Mouse (Mus musculus): ENCODE measurements around the gene Gm20388.
A peak's percentile ranks its signal among the peaks of the same experiment; 100 is the strongest.

Gm20388 gene

DNA sequence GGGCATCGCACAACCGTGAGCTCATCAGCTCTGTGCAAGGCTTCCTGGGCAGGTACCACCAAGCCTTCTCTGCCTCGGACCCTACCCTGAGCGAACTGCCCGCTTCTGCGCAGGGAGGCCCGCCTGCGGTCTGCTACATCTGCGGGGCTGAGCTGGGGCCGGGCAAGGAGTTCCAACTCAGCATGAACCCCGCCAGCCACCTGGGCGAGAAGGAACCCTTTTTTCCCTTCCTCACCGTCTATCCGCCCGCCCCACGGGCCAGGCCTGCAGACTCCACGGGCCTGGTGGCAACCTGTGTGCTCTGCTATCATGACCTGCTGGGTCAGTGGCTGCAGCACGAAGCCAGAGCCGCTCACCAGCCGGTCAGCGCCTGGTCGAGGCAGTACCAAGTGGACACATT is 319.4 kb downstream of the Gm20388 start:
- no peak for DNase-seq (ENCODE audit: low spot score)

- DNase-seq (ENCODE audit: low spot score), result no peak
Observed at GRCm38 (mm10) chr8:120230715-120231614, 320.3 kb downstream of the Gm20388 start.

- peak; percentile 67 for DNase-seq (ENCODE audit: low spot score)
Observed at GRCm38 (mm10) chr8:120231870-120232269, 321.2 kb downstream of the Gm20388 start.

DNA sequence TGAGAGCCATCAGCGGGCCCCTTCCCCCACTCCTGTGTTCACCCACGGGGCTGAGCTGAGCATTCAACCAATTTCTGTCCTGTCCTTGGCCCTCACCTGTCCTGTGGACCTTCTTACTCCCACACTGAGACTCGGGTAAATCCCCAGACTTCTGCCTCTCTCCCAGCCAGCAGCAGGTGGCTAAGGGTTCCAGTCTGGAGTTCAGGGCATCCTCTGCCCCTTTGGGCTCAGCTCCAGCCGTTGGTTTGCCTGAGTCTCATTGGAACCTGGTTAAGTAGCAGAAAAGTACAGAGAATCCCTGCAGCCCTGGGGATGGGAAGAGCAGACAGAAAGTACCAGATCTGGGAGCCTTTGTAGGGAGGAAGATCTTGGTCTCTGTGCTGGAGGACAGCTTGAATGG is 321.8 kb downstream of the Gm20388 start:
- DNase-seq (ENCODE audit: low spot score), result no peak

DNA sequence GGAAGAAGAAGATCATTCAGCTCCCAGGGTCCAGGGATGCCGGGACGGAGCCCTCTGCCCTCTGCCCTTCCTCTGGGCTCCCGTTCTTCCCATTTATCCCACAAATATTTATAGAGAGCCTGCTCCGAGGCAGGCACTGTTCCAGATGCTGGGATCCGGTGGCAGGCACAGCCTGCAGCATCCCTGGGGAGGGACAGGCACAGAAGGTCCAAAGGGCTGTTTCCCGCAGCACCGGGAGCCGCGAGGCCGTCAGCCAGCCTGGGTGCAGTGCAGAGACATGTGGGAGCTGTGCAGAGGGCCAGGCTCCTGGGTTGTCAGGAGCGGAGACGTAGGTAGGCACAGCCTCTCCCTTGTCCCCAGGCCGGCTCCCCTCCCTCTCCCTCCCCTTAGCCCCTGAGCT is 322.3 kb downstream of the Gm20388 start:
- DNase-seq (ENCODE audit: low spot score), result no peak

GRCm38 (mm10) chr8:120234457-120234856 is 323.8 kb downstream of the Gm20388 start:
- DNase-seq (ENCODE audit: low spot score), result no peak

- peak; percentile 73 for DNase-seq (ENCODE audit: low spot score)
Observed at GRCm38 (mm10) chr8:120234866-120235265, 324.2 kb downstream of the Gm20388 start.

GRCm38 (mm10) chr8:120243222-120243621 is 332.6 kb downstream of the Gm20388 start:
- DNase-seq (ENCODE audit: low spot score), result peak; percentile 75

DNA sequence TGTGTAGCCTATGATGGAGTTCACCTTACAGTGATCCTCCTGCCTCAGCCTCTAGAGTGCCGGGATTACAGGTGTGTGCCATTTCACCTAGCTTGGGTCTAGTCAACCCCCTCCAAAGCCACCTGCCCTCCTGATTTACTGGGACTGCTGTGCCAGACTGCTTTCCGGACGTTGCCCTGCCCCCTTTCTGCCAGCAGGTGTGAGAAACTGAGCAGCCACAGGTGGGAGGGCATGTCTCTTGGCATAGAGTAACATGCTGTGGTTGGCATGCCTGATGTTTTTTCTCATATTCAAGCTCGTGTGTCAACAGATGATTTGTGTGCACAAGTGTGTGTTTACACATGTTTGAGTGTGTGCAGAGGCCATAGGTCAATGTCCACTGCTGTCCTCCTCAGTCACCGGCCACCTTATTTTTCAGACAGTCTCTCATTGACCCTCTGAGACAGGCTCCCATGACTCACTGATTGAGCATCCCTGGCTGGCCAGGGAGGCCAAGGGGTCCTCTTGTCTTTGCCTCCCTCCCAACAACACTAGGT is 333.3 kb downstream of the Gm20388 start:
- no peak for DNase-seq (ENCODE audit: low spot score)

DNA sequence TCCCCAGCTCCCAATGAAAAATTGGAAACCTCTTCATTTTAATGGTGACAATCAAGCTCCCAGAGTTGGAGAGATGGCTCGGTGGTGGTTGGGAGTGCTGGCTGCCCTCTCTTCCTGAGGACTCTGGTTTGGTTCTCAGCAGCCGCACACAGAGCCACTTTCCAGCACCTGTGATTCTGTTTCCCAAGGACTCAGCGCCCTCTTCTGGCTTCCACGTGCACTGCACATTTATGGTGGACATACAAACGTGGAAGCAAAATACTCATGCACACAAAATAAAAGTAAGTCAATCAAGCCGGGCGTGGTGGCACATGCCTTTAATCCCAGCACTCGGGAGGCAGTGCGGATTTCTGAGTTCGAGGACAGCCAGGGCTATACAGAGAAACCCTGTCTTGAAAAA is 333.9 kb downstream of the Gm20388 start:
- no peak for DNase-seq (ENCODE audit: low spot score)

DNA sequence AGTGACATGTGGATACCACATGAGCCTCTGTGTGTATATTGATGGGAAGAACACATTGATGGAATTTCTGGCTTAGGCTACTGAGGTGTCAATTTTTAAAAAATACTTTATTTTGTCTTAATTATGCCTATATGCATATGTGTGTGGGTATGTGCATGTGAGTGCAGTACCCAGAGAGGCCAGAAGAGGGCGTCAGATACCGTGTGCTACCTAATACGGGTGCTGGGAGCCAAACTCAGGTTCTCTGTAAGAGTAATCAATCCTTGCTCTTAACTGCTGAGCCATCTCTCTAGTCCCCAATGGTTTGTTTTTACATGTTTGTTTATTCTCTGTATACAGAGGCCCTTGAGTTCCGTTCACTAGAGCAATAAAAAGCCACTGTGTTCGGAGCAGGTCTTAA is 337.0 kb downstream of the Gm20388 start:
- no peak for DNase-seq (ENCODE audit: low spot score)

DNA sequence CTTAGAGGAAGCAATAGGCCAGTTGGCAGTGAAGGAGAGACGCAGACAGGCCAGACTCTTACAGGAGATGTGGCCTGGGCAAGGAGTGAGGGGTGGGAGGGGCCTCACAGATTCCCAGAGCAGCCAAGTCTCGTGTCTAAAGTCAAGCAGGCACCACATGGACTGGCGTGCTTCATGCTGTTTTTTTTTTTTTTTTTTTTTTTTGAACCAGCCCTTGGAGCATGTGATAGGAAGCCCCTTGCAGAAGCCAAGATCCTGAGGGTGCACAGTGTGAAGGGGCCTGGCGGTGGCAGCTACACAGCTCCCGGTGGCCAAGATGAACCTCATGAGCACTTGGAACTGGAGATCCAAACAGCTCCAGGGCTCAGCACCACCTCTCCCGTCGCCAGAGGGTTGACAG is 337.4 kb downstream of the Gm20388 start:
- DNase-seq (ENCODE audit: low spot score), result peak; percentile 75

DNA sequence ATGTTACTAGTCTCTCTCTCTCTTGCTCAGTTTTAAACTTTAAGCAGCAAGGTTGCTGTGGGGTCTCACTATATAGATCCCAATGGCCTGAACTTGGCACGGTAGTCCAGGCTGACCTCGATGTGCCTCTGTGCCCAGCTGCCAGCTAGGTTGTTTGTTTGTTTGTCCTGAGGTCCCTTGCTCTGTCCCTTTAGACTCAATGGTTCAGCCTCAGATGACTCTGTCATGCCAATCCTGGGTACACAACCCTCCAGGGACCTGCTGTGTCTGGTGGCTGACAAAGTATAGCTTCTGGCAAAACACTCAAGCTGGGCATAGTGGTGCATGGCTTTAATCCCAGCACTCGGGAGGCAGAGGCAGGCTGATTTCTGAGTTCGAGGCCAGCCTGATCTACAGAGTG is 337.8 kb downstream of the Gm20388 start:
- DNase-seq (ENCODE audit: low spot score), result peak; percentile 50

- no peak for DNase-seq (ENCODE audit: low spot score)
Observed at GRCm38 (mm10) chr8:120249800-120250336, 339.2 kb downstream of the Gm20388 start.

DNA sequence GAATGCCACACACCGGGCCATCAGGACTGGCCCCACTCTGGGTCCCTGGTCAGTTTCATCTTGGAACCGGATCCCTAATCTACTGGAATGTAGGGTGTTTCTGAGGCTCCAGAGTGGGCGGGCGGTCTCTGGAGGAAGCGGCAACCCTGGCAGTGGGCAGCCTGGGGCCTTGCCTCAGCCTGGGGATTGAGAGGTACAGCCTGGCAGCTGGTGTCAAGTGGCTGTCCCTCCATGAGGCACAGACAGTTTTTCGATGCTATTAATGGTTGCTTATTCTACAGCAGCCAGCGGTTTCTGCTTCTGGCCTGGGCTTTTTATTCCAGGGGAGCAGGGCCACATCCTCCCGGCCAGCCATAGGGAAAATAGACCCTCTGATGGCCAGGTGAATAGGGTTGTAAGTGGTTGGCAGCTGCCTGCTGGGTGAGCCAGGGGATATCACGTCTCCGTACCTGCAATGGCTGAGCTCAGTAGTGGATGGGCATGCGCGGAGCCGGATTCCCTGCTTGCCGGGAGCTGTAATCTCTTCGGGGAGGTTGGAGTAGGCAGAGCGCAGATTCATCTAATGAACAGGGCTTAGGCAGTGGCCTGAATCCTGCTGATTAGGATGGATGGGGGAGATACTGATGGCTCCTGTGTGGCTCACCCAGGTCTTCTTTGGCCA is 340.2 kb downstream of the Gm20388 start:
- no peak for DNase-seq (ENCODE audit: low spot score)

DNA sequence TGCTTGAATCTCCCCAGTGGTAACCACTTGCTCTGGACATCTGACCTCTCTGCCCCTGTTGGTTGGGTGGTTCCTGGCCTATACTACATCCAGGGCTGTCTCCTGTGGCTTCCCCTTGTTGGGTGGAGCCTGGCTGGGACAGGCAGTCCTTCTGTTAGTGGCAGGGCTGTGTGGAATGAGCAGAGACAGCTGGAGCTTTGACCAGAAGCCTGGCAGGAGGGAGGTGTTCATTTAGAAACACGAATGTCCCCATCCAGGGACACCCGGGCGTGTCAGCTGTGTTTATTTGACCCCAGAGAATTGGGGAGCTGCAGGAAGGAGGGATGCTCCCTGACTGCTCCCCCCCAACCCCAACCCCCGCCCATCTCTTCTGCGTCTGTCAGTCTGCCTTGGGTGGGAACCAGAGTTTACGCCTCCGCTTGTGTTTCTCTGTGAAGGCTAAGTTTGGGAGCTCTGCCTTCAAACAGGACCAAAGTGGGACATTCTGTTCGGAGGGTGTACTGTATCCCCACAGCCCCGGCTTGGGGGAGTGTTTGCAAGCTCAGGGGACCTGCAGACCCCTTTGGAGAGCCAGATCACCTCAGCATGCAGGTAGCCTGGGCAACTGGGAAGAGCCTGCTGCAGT is 340.9 kb downstream of the Gm20388 start:
- DNase-seq (ENCODE audit: low spot score), result no peak

DNA sequence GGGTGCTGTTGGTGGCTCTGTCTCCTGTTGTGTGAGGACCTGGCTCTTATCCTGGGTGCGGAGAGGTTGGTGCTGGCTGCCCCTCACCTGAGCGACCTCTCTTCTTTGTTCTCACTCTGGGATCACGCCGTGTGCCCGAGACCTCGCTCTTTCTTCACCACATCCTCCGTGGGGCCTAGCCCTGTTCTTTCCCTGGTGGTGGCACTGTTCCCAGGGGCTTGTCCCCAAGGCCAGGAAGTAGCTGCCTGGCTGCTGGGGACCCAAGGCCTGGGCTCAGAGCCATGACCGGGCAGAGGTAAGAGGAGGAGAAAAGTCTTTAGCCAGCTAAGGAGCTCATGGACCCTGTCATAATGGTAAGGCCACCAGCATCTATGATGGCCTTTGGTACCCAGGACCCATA is 343.0 kb downstream of the Gm20388 start:
- no peak for DNase-seq (ENCODE audit: low spot score)

GRCm38 (mm10) chr8:120255406-120255987 is 344.9 kb downstream of the Gm20388 start:
- no peak for DNase-seq (ENCODE audit: low spot score)

DNA sequence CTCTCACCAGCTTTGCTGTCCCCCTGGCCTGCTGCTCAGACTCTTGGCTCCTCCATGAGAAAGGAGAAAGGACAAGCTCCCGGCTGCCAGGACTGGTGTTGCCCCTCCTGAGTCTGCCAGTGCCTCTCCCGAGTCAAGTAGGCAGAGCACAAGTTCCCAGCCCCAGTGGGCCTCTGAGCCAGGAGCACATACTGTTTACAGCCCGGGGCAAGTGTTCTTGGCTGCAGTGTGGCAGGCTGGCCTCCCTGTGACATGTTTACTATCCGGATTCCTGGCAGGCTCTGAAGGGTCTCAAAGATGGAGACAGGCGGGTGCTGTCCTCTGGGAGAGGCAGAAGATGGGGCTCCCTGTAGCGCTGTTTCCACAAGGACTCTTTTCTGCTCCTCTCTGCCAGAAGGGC is 346.3 kb downstream of the Gm20388 start:
- DNase-seq (ENCODE audit: low spot score), result peak; percentile 82

GRCm38 (mm10) chr8:120259206-120259605 is 348.6 kb downstream of the Gm20388 start:
- DNase-seq (ENCODE audit: low spot score), result no peak

GRCm38 (mm10) chr8:120260677-120261076 is 350.0 kb downstream of the Gm20388 start:
- no peak for DNase-seq (ENCODE audit: low spot score)

Measured in adipocyte (in vitro differentiated cells).